Mouse (Mus musculus) liver, postnatal 0 days (tissue): ENCODE measurements around the gene Mex3a.

Experiments used
- CTCF ChIP-seq: sonication (generic); IDR thresholded peaks from 2 replicates; pipeline ENCODE4 v1.5.1; 2016; ENCODE audit warnings: antibody characterized with exemption, low read depth
- EP300 ChIP-seq: IDR thresholded peaks from 2 replicates; pipeline ENCODE4 v1.6.1; 2016; ENCODE audit warnings: antibody characterized with exemption, low read depth, mild to moderate bottlenecking

- peak; percentile 58 for TF ChIP-seq CTCF
- TF ChIP-seq EP300, result peak; percentile 65; the same call in 1 of the 2 replicates
These were observed 22.3 kb upstream of the Mex3a start, which contains the start of gene Lmna for GRCm38 (mm10) chr3:88509692-88510420.
